Mouse (Mus musculus) cerebellum, adult 9-11 months (tissue): ENCODE measurements around the gene Fars2.

Experiments
- DNase-seq: peaks from one replicate; pipeline ENCODE4 v3.0.0; 2022

Fars2 gene

DNA sequence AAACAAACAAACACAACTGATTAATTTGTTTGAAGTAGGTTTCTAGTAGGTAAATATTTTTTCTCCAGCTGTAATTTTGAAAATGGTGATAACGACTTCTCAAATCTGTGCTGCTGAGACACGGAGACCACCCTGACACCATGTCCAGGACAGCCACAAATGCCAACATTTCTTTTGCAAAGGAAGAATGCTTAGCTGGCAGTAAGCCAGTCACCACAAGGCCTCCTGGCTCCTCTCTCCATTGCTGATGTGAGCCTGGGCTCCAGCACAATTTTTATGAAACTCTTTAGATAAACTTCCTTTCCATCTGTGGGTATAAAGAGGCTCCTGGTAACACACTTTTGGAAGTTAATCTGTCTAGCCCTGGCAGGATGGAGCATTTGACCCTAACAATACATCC, 632.8 kb downstream of the Fars2 start:
- DNase-seq, result no peak

DNA sequence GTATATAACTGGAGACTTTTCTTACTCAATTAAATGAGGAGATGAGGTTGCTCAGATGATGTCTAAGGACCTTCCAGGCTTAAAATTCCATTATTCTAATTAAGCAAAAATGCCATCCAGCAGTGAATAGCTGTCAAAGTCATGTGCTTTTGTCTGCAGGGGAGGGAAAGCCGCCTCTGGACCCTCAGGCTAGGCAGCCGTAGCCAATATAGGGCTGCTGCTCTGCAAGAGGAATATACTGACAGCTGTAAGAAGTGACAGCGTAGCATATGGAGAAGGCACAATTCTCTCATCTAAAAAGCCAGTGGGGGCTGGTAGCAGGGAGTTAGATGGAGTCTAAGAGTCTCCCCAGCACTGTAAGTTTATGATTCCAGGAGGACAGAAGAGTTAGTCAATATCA, 634.6 kb downstream of the Fars2 start:
- no peak for DNase-seq

GRCm38 (mm10) chr13:36766801-36767200, 649.6 kb downstream of the Fars2 start:
- DNase-seq, result no peak
